Mouse (Mus musculus) layer of hippocampus, adult 9-10 months (tissue): ENCODE measurements at regions not wholly inside any gene's neighbourhood (a gene's known extent, or its start where the extent isn't known, plus 50 kb on each side); places are given as distances from the start of the nearest gene placed in this dataset.

Experiments used
- DNase-seq: peaks from one replicate; pipeline ENCODE4 v3.0.0; 2022; ENCODE audit warnings: low spot score

GRCm38 (mm10) chr5:115790436-115790835, 54.6 kb upstream of the Cit start:
- peak; percentile 51 for DNase-seq
